Mouse (Mus musculus) heart, adult 18-20 months (tissue): ENCODE data around the gene Sim2. TPM values are rescaled to one million over a fixed set of nuclear protein-coding genes. Genes with fewer than 3 reads are reported as not detected.
A peak's percentile ranks its signal among the peaks of the same experiment; 100 is the strongest.

Experiments used
- DNase-seq, 2 experiments: peaks; one replicate each; pipeline ENCODE4 v3.0.0; 2021 to 2022; ENCODE audit warnings: mixed read lengths in 1 of 2
- long read RNA-seq, 2 experiments: library from polyadenylated mRNA; stranded (forward); transcript quantifications; one replicate each; pipeline ENCODE4 v2.0.0; 2021
- total RNA-seq, 2 experiments: library from RNA; stranded (reverse); gene quantifications; 2 replicates each; pipeline ENCODE4 v1.2.3; 2021

The Sim2 gene
- under 1 TPM in 1 of 2 experiments, not detected in 1; 0.08 TPM for total RNA-seq
- long read RNA-seq, experiment 1 = 0 reads
- long read RNA-seq, experiment 2 = 0 reads

GRCm38 (mm10) chr16:94084711-94085602 lies at the start of gene Sim2:
Sim2 (plus strand) TSS chr16:94084931.
- DNase-seq = peak in 1 of 2 experiments; percentile 34

GRCm38 (mm10) chr16:94037280-94037679 lies 47.5 kb upstream of the Sim2 start:
- DNase-seq = no peak

- DNase-seq = peak; percentile 49 to 79
These were observed 46.3 kb upstream of the Sim2 start for GRCm38 (mm10) chr16:94038272-94038985.

GRCm38 (mm10) chr16:94038986-94039341 lies 45.8 kb upstream of the Sim2 start:
- no peak for DNase-seq

- no peak for DNase-seq
These were observed 44.2 kb upstream of the Sim2 start for GRCm38 (mm10) chr16:94040485-94040884.

- DNase-seq = no peak
These were observed 43.5 kb upstream of the Sim2 start for GRCm38 (mm10) chr16:94041065-94041712.

DNA sequence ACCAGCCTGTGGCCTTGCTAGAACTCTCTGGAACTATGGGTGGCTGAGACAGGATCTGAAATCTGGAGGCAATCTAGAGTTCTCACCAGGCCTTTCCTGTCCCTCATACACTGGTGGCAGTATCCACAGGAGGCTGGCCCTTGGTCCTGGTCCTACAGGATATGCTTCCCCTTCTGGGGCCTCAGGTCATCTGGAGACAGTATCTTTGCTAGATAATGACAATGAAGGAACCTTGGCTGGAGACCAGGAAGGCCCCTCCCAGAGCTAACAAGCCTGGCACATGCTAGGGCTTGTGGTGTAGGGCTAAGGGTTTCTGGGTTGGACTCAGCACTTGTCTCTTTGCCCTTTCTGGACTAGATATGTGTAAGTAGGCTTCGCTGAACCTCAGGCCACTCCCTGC lies 40.9 kb upstream of the Sim2 start:
- no peak for DNase-seq

GRCm38 (mm10) chr16:94044996-94045395 lies 39.7 kb upstream of the Sim2 start:
- DNase-seq = no peak

DNA sequence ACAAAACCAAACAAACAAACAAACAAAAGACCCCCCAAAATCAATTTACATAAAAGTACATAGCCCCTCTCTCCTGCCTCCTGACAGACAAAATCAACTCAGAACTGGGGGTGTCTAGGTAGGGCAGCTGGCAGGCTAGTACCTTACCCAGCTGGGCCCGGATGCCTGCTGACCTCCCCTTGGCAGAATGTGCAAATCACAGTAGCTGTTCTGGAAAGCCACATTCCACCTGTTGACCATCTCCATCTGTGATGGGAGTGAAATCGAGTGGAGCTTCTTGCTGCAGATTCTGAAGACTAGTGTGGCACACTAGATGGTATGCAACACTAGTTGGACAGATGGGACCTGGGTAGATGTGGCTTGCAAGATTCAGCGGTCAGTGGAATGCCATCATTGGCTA lies 34.4 kb upstream of the Sim2 start:
- no peak for DNase-seq

DNA sequence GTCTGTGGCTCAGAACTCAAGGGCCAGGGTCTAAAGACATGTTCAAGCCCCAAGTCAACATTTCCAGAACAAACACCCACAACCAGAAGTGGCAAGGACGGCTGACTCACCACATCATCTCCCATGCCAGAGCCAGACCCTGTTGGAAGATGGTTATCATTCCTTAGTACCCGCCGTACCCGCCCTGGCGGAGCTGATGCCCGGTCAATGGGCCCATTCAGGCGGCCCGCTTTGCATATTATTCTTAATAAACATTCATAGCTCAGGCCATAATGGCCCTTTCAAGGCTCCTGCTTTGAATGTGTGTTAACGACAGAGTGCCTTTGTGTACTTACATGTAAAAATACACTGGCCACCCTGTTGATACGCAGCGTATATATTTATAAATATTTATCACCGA lies 29.6 kb upstream of the Sim2 start:
- no peak for DNase-seq

GRCm38 (mm10) chr16:94055576-94055975 lies 29.2 kb upstream of the Sim2 start:
- DNase-seq = no peak

GRCm38 (mm10) chr16:94059820-94060219 lies 24.9 kb upstream of the Sim2 start:
- DNase-seq = peak in 1 of 2 experiments; percentile 20

DNA sequence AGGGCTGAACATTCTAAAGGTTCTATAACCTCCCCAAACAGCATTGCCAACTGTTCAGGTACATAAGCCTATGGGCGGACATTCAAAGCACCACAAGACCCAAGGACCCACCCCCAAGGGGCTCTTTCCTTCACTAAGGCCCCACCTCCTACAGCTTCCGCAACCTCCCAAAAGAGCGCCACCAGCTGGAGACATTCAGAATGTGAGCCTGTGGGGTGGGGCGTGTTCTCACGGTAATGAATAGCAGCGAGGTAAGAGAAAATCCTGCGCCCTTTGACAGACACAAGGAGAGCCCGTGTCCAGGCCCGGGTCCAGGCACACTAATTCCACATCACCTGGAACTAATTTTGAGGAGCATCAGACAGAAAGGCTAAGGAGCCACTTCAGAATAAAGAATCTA lies 20.5 kb upstream of the Sim2 start:
- no peak for DNase-seq

DNA sequence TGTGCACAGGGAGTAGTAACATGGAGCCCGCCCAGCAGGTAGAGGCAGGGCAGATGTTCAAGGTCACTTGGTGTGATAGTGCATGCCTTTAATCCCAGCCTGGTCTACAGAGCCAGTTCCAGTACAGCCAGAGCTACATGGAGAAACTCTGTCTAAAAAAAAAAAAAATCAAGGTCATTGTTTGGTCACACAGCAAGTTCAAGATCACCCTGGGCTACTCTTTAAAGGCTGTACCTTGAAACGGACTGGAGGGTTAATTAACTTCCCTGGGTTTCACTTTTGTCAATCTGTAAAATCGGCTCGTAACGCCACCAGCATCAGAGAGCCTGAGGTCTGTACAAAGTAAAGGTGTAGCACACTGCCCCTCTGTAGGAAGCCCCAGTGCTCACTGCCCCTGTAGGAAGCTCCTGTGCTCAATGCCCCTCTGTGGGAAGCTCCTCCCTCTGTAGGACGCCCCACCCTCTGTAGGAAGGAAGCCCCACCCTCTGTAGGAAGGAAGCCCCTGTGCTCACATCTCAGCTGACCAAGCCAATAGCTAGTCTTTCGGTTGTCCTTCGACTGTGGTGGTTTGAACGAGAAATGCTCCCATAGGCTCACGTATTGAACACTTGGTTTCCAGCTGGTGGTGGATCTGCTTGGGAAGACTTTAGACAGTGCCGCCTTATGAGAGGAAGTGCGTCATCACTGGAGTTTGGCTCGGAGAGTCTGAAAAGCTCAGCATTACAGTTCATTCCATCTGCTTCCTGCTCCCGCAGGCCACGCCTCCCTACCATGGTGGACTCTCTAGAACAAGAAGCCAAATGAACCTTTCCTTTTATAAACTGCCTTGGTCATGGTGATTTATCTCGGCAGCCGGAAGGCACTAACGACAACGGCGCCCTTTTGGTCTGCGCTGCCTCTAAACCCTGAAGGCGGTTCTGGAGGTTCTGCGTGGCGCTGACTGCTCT lies 18.7 kb upstream of the Sim2 start:
- DNase-seq = no peak

DNA sequence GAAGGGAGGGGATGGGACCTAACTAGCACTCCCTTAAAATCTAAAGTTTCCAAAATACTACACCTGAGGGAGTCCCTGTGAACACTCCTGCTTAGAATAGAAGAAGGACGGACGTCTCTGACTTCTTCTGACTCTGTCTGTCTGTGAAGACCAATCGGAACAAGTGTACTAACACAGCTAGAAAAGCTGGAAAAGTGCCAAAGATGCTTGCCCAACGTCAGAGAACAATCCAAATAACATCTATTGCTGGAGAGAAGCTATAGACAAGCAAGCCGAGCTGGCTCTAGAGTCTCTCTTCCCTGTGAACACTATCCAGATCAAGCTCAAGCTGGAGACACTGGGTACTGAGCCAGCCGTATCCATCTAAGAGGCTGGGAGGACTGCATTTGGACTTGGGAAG lies 18.0 kb upstream of the Sim2 start:
- no peak for DNase-seq

DNA sequence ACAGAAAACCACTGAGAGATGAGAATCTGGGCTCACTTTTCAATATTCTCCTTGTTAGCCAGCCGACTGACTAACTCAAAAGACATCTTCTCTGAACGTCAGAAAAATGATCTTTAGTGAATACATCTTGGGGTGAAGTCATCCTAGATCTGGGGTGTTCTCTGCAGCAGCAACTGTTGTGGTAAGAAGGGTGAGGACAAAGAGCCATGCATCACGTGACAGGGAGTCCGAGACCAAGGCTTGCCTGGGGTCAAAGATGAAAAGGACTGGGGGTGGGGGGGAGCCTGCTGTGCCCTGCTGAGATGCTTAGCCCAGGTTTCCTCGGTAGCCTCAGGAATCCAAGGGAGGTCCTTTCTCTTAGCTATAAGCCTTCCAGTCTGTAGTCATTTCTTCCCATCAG lies 17.5 kb upstream of the Sim2 start:
- no peak for DNase-seq

DNA sequence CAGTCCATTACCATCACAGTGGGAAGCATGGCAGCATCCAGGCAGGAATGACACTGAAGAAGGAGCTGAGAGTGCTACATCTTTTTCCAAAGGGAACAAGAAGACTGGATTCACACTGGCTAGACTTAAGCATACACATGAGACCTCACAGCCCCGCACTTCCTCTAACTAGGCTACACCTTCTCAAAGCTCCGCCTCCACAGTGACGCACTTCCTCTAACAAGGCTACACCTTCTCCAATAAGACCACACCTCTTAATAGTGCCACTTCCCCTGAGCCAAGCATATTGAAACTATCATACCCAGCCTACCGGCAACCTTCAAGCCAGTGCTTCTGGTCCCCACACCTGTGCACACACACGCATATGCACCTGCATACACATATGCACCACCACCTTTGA lies 15.7 kb upstream of the Sim2 start:
- no peak for DNase-seq

DNA sequence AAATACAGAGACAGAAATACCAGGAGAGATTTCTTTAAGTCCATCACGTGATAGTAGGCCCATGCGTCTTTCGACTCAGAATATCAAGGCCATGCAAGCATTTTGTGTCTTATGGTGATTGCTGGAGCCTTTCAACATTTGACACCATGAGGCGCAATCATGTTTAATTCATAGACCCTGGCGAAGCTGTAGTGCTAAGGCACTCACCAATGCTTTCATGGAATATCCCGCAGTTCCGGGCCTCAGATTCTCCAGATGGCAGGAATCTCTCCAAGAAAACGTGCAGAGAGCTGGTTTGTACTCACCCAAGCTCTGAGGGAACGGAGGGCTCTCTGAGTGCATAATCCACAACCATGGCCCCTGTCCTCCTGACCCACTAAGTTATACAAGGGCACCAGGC lies 13.8 kb upstream of the Sim2 start:
- no peak for DNase-seq

- no peak for DNase-seq
These were observed 13.3 kb upstream of the Sim2 start for GRCm38 (mm10) chr16:94071468-94071867.

GRCm38 (mm10) chr16:94075362-94076027 lies 9.2 kb upstream of the Sim2 start:
- peak in 1 of 2 experiments; percentile 29 for DNase-seq
